Mouse (Mus musculus) adrenal gland, postnatal 10 days (tissue): ENCODE data around the gene Gpr68. TPM values are rescaled to one million over a fixed set of nuclear protein-coding genes. Genes with fewer than 3 reads are reported as not detected.

ENCODE experiments used
- DNase-seq: peaks from one replicate; pipeline ENCODE4 v3.0.0; 2021; ENCODE audit warnings: mixed read lengths
- total RNA-seq, 2 experiments: library from RNA; stranded (reverse); gene quantifications; 2 replicates each; pipeline ENCODE4 v1.2.3; 2021

Gpr68 gene
- total RNA-seq, 2 experiments from 2014 or later = 1.6 to 1.8 TPM

GRCm38 (mm10) chr12:100910731-100911130 is 2.7 kb upstream of the Gpr68 start:
- no peak for DNase-seq

GRCm38 (mm10) chr12:100909765-100910164 is 1.8 kb upstream of the Gpr68 start:
- no peak for DNase-seq

- DNase-seq = no peak
Observed at GRCm38 (mm10) chr12:100908298-100909034, 468 bp upstream of the Gpr68 start.

- no peak for DNase-seq
Observed at GRCm38 (mm10) chr12:100906861-100907260, 1.1 kb downstream of the Gpr68 start.

GRCm38 (mm10) chr12:100903761-100904160 is 4.2 kb downstream of the Gpr68 start:
- DNase-seq = no peak

GRCm38 (mm10) chr12:100901386-100901785 is 6.6 kb downstream of the Gpr68 start:
- DNase-seq = no peak

- DNase-seq = no peak
Observed at GRCm38 (mm10) chr12:100900901-100901300, 7.1 kb downstream of the Gpr68 start.

GRCm38 (mm10) chr12:100899111-100899640 is 8.8 kb downstream of the Gpr68 start:
- peak; percentile 15 for DNase-seq

- no peak for DNase-seq
Observed at GRCm38 (mm10) chr12:100897736-100898650, 10.0 kb downstream of the Gpr68 start.

GRCm38 (mm10) chr12:100896661-100897060 is 11.3 kb downstream of the Gpr68 start:
- DNase-seq = no peak

- no peak for DNase-seq
Observed at GRCm38 (mm10) chr12:100895504-100895903, 12.5 kb downstream of the Gpr68 start.

- DNase-seq = no peak
Observed at GRCm38 (mm10) chr12:100890548-100890947, 17.4 kb downstream of the Gpr68 start.

- no peak for DNase-seq
Observed at GRCm38 (mm10) chr12:100887801-100888258, 20.2 kb downstream of the Gpr68 start.

- DNase-seq = no peak
Observed at GRCm38 (mm10) chr12:100886877-100887276, 21.1 kb downstream of the Gpr68 start.

GRCm38 (mm10) chr12:100885585-100885984 is 22.4 kb downstream of the Gpr68 start:
- DNase-seq = no peak

- no peak for DNase-seq
Observed at GRCm38 (mm10) chr12:100883168-100883567, 24.8 kb downstream of the Gpr68 start.

- DNase-seq = no peak
Observed at GRCm38 (mm10) chr12:100878556-100878955, 29.4 kb downstream of the Gpr68 start.

GRCm38 (mm10) chr12:100877936-100878335 is 30.1 kb downstream of the Gpr68 start:
- DNase-seq = no peak

- no peak for DNase-seq
Observed at GRCm38 (mm10) chr12:100875960-100876359, 32.0 kb downstream of the Gpr68 start.

- DNase-seq = no peak
Observed at GRCm38 (mm10) chr12:100875553-100875952, 32.4 kb downstream of the Gpr68 start.

- no peak for DNase-seq
Observed at GRCm38 (mm10) chr12:100873612-100874011, 34.4 kb downstream of the Gpr68 start.

- no peak for DNase-seq
Observed at GRCm38 (mm10) chr12:100871841-100872240, 36.2 kb downstream of the Gpr68 start.

- no peak for DNase-seq
Observed at GRCm38 (mm10) chr12:100871234-100871633, 36.8 kb downstream of the Gpr68 start.
